Mouse (Mus musculus): Measurements from ENCODE around the gene Zbtb2. TPM values are rescaled to one million over a fixed set of nuclear protein-coding genes. Genes with fewer than 3 reads are reported as not detected.
A peak's percentile ranks its signal among the peaks of the same experiment; 100 is the strongest.

Zbtb2 gene
- polyA plus RNA-seq, 1 experiment from 2014 or later: 13.4 TPM

GRCm38 (mm10) chr10:4356640-4357039 lies 31.3 kb downstream of the Zbtb2 start:
- Histone ChIP-seq H3K9ac (no peak overlapping the region), H3K36me3 (peaks cover 79% of the 10 kb centered on the region), H3K4me2 (no peak overlapping the region), H3K27ac (ENCODE audit: poor library complexity, severe bottlenecking) (no peak overlapping the region), H3K27me3 (replicated peaks) (no peaks in the 10 kb centered on the region), H3K4me3 (no peak overlapping the region), H3K4me1 (replicated peaks) (peaks cover 6% of the 10 kb centered on the region), H3K9me3 (replicated peaks) (no peaks in the 10 kb centered on the region)
- WGBS: 74% methylated on average over 5 of the region's 5 CpGs
- ATAC-seq (ENCODE audit: insufficient number of reproducible peaks, low FRiP score): no peak

GRCm38 (mm10) chr10:4355882-4356451 lies 31.9 kb downstream of the Zbtb2 start:
- H3K9me3 ChIP-seq (replicated peaks): no peaks in the 10 kb centered on the region
- no peak for ATAC-seq (ENCODE audit: insufficient number of reproducible peaks, low FRiP score)
- H3K27ac ChIP-seq (ENCODE audit: poor library complexity, severe bottlenecking): no peak overlapping the region
- H3K9ac ChIP-seq: no peak overlapping the region
- H3K4me1 ChIP-seq (replicated peaks): peaks cover 6% of the 10 kb centered on the region
- WGBS: 71% methylated on average over 19 of the region's 19 CpGs
- H3K36me3 ChIP-seq: peaks cover 75% of the 10 kb centered on the region
- H3K27me3 ChIP-seq (replicated peaks): no peaks in the 10 kb centered on the region
- H3K4me3 ChIP-seq: no peak overlapping the region
- no peak overlapping the region for H3K4me2 ChIP-seq

GRCm38 (mm10) chr10:4354371-4355260 lies 33.3 kb downstream of the Zbtb2 start:
- no peak overlapping the region for H3K27ac ChIP-seq (ENCODE audit: poor library complexity, severe bottlenecking)
- 82% methylated on average over 38 of the region's 38 CpGs for WGBS

GRCm38 (mm10) chr10:4347591-4347990 lies 40.3 kb downstream of the Zbtb2 start:
- Histone ChIP-seq H3K9me3 (replicated peaks) (no peaks in the 10 kb centered on the region), H3K4me1 (replicated peaks) (peaks cover 20% of the 10 kb centered on the region), H3K27ac (ENCODE audit: poor library complexity, severe bottlenecking) (no peak overlapping the region), H3K9ac (no peak overlapping the region), H3K4me3 (no peak overlapping the region), H3K27me3 (replicated peaks) (no peaks in the 10 kb centered on the region), H3K4me2 (no peak overlapping the region), H3K36me3 (0 out of 2 replicates have a peak, but pooled peaks cover under 1% of the 10 kb centered on the region)
- WGBS: 96% methylated on average over 14 of the region's 14 CpGs
- no peak for ATAC-seq (ENCODE audit: insufficient number of reproducible peaks, low FRiP score)

More at GRCm38 (mm10) chr10:4354371-4355260, 33.3 kb downstream of the Zbtb2 start:
- Histone ChIP-seq H3K27me3 (replicated peaks) (no peaks in the 10 kb centered on the region), H3K4me2 (no peak overlapping the region), H3K4me3 (no peak overlapping the region), H3K4me1 (replicated peaks) (peaks cover 6% of the 10 kb centered on the region), H3K9ac (no peak overlapping the region), H3K9me3 (replicated peaks) (no peaks in the 10 kb centered on the region), H3K36me3 (peaks cover 64% of the 10 kb centered on the region)
- ATAC-seq (ENCODE audit: insufficient number of reproducible peaks, low FRiP score): no peak

- peak overlapping the region; percentile 49; the same call in 1 of the 2 replicates for H3K4me3 ChIP-seq
- 65% methylated on average over 4 of the region's 4 CpGs for WGBS
- no peaks in the 10 kb centered on the region for H3K27me3 ChIP-seq (replicated peaks)
- no peak; the same call in none of the 2 replicates for ATAC-seq (ENCODE audit: insufficient number of reproducible peaks, low FRiP score)
- peaks cover 20% of the 10 kb centered on the region for H3K4me1 ChIP-seq (replicated peaks)
- no peaks in the 10 kb centered on the region for H3K9me3 ChIP-seq (replicated peaks)
- H3K36me3 ChIP-seq: no peaks in the 10 kb centered on the region
- H3K4me2 ChIP-seq: peak overlapping the region; percentile 82
- no peak overlapping the region for H3K9ac ChIP-seq
- no peak overlapping the region for H3K27ac ChIP-seq (ENCODE audit: poor library complexity, severe bottlenecking)
These were observed 40.8 kb downstream of the Zbtb2 start for GRCm38 (mm10) chr10:4347136-4347492.

- peak; percentile 87 for ATAC-seq (ENCODE audit: insufficient number of reproducible peaks, low FRiP score)
- Histone ChIP-seq H3K27ac (ENCODE audit: poor library complexity, severe bottlenecking) (no peak overlapping the region), H3K4me1 (replicated peaks) (peaks cover 20% of the 10 kb centered on the region), H3K4me2 (peak overlapping the region; percentile 82), H3K27me3 (replicated peaks) (no peaks in the 10 kb centered on the region), H3K4me3 (peak overlapping the region; percentile 49), H3K36me3 (no peaks in the 10 kb centered on the region), H3K9me3 (replicated peaks) (no peaks in the 10 kb centered on the region), H3K9ac (peak overlapping the region; percentile 72)
- WGBS: 9% methylated on average over 28 of the region's 28 CpGs
These were observed 41.3 kb downstream of the Zbtb2 start for GRCm38 (mm10) chr10:4346489-4347135.

- WGBS: 33% methylated on average over 2 of the region's 2 CpGs
- Histone ChIP-seq H3K36me3 (no peaks in the 10 kb centered on the region), H3K27me3 (replicated peaks) (no peaks in the 10 kb centered on the region), H3K4me1 (replicated peaks) (peaks cover 43% of the 10 kb centered on the region), H3K9me3 (replicated peaks) (no peaks in the 10 kb centered on the region), H3K9ac (no peak overlapping the region), H3K4me2 (no peak overlapping the region), H3K4me3 (no peak overlapping the region), H3K27ac (ENCODE audit: poor library complexity, severe bottlenecking) (no peak overlapping the region)
- no peak for ATAC-seq (ENCODE audit: insufficient number of reproducible peaks, low FRiP score)
These were observed 46.5 kb downstream of the Zbtb2 start for GRCm38 (mm10) chr10:4341430-4341829.

GRCm38 (mm10) chr10:4338863-4339461 lies 48.9 kb downstream of the Zbtb2 start:
- Histone ChIP-seq H3K4me3 (no peak overlapping the region), H3K27me3 (replicated peaks) (no peaks in the 10 kb centered on the region), H3K9me3 (replicated peaks) (no peaks in the 10 kb centered on the region), H3K9ac (no peak overlapping the region), H3K4me2 (peak overlapping the region; percentile 50), H3K4me1 (replicated peaks) (peaks cover 42% of the 10 kb centered on the region), H3K36me3 (no peaks in the 10 kb centered on the region), H3K27ac (ENCODE audit: poor library complexity, severe bottlenecking) (no peak overlapping the region)
- ATAC-seq (ENCODE audit: insufficient number of reproducible peaks, low FRiP score): no peak
- 43% methylated on average over 15 of the region's 15 CpGs for WGBS

GRCm38 (mm10) chr10:4334039-4334683 lies 53.7 kb downstream of the Zbtb2 start:
- peak; percentile 94 for ATAC-seq (ENCODE audit: insufficient number of reproducible peaks, low FRiP score)
- Histone ChIP-seq H3K9me3 (replicated peaks) (no peaks in the 10 kb centered on the region), H3K36me3 (no peaks in the 10 kb centered on the region), H3K9ac (peak overlapping the region; percentile 66), H3K4me3 (peak overlapping the region; percentile 66), H3K27me3 (replicated peaks) (no peaks in the 10 kb centered on the region), H3K27ac (ENCODE audit: poor library complexity, severe bottlenecking) (peak overlapping the region; percentile 72), H3K4me2 (peak overlapping the region; percentile 78), H3K4me1 (replicated peaks) (peaks cover 40% of the 10 kb centered on the region)
- WGBS: 5% methylated on average over 27 of the region's 27 CpGs

GRCm38 (mm10) chr10:4333319-4333718 lies 54.6 kb downstream of the Zbtb2 start:
- no peaks in the 10 kb centered on the region for H3K27me3 ChIP-seq (replicated peaks)
- no peak overlapping the region for H3K9ac ChIP-seq
- H3K27ac ChIP-seq (ENCODE audit: poor library complexity, severe bottlenecking): peak overlapping the region; percentile 64; the same call in 1 of the 2 replicates
- no peak for ATAC-seq (ENCODE audit: insufficient number of reproducible peaks, low FRiP score)
- H3K4me2 ChIP-seq: peak overlapping the region; percentile 78
- H3K4me1 ChIP-seq (replicated peaks): peaks cover 32% of the 10 kb centered on the region
- WGBS: 14% methylated on average over 8 of the region's 8 CpGs
- H3K9me3 ChIP-seq (replicated peaks): no peaks in the 10 kb centered on the region
- H3K36me3 ChIP-seq: no peaks in the 10 kb centered on the region
- H3K4me3 ChIP-seq: peak overlapping the region; percentile 66; the same call in 1 of the 2 replicates

Data from heart, embryonic 12.5 days (tissue).